Mouse (Mus musculus) retina, postnatal 7 days (tissue): ENCODE data around the gene Rnf145.

ENCODE experiments used
- DNase-seq: peaks from one replicate; pipeline ENCODE4 v3.0.0-alpha.2; 2012; ENCODE audit warnings: low read depth, low spot score

Rnf145 gene

GRCm38 (mm10) chr11:44509906-44510305 is 8.9 kb upstream of the Rnf145 start:
- DNase-seq = no peak

GRCm38 (mm10) chr11:44510371-44510770 is 8.4 kb upstream of the Rnf145 start:
- no peak for DNase-seq

- DNase-seq = no peak
Observed at GRCm38 (mm10) chr11:44512044-44513025, 6.4 kb upstream of the Rnf145 start.

- DNase-seq = no peak
Observed at GRCm38 (mm10) chr11:44513026-44513422, 5.7 kb upstream of the Rnf145 start.

- no peak for DNase-seq
Observed at GRCm38 (mm10) chr11:44514666-44515065, 4.1 kb upstream of the Rnf145 start.

GRCm38 (mm10) chr11:44516362-44516761 is 2.4 kb upstream of the Rnf145 start:
- DNase-seq = no peak

GRCm38 (mm10) chr11:44517561-44518280 is 1.0 kb upstream of the Rnf145 start:
- no peak for DNase-seq

- DNase-seq = peak; percentile 17
Observed at GRCm38 (mm10) chr11:44519096-44519949, 559 bp downstream of the Rnf145 start.

GRCm38 (mm10) chr11:44519950-44520761 is 1.4 kb downstream of the Rnf145 start:
- peak; percentile 81 for DNase-seq

GRCm38 (mm10) chr11:44522594-44522993 is 3.8 kb downstream of the Rnf145 start:
- DNase-seq = no peak

- no peak for DNase-seq
Observed at GRCm38 (mm10) chr11:44525765-44526164, 7.0 kb downstream of the Rnf145 start.

- DNase-seq = no peak
Observed at GRCm38 (mm10) chr11:44526654-44527263, 8.0 kb downstream of the Rnf145 start.

GRCm38 (mm10) chr11:44528560-44529199 is 9.9 kb downstream of the Rnf145 start:
- no peak for DNase-seq

GRCm38 (mm10) chr11:44529200-44529599 is 10.4 kb downstream of the Rnf145 start:
- DNase-seq = no peak

- DNase-seq = no peak
Observed at GRCm38 (mm10) chr11:44529716-44530115, 11.0 kb downstream of the Rnf145 start.

- DNase-seq = no peak
Observed at GRCm38 (mm10) chr11:44530382-44530781, 11.6 kb downstream of the Rnf145 start.

GRCm38 (mm10) chr11:44530867-44531266 is 12.1 kb downstream of the Rnf145 start:
- DNase-seq = no peak

- DNase-seq = no peak
Observed at GRCm38 (mm10) chr11:44531617-44532016, 12.9 kb downstream of the Rnf145 start.

GRCm38 (mm10) chr11:44532846-44533781 is 14.3 kb downstream of the Rnf145 start:
- no peak for DNase-seq
